Mouse (Mus musculus) 3T3-L1 (cell line): ENCODE measurements around the gene Trpm5.
A peak's percentile ranks its signal among the peaks of the same experiment; 100 is the strongest.

Source experiments
- DNase-seq: peaks from one replicate; pipeline ENCODE4 v3.0.0-alpha.2; 2015; ENCODE audit warnings: low read depth, low spot score

Trpm5 gene

GRCm38 (mm10) chr7:143094592-143095553 is at the start of gene Trpm5:
Gene Trpm5 (minus strand): TSS chr7:143094642.
- DNase-seq = peak; percentile 40

- no peak for DNase-seq
Measured at GRCm38 (mm10) chr7:143142680-143143079, 48.2 kb upstream of the Trpm5 start.

GRCm38 (mm10) chr7:143139932-143140331 is 45.5 kb upstream of the Trpm5 start:
- no peak for DNase-seq

GRCm38 (mm10) chr7:143138789-143139188 is 44.3 kb upstream of the Trpm5 start:
- DNase-seq = peak; percentile 45

GRCm38 (mm10) chr7:143136561-143136960 is 42.1 kb upstream of the Trpm5 start:
- no peak for DNase-seq

GRCm38 (mm10) chr7:143136125-143136524 is 41.7 kb upstream of the Trpm5 start:
- DNase-seq = no peak

- DNase-seq = no peak
Measured at GRCm38 (mm10) chr7:143132815-143133214, 38.4 kb upstream of the Trpm5 start.

GRCm38 (mm10) chr7:143124902-143125301 is 30.5 kb upstream of the Trpm5 start:
- DNase-seq = no peak

GRCm38 (mm10) chr7:143123876-143124669 is 29.6 kb upstream of the Trpm5 start:
- peak; percentile 66 for DNase-seq

- DNase-seq = no peak
Measured at GRCm38 (mm10) chr7:143122191-143122590, 27.7 kb upstream of the Trpm5 start.

GRCm38 (mm10) chr7:143119826-143120225 is 25.4 kb upstream of the Trpm5 start:
- peak; percentile 26 for DNase-seq

- peak; percentile 4 for DNase-seq
Measured at GRCm38 (mm10) chr7:143119407-143119806, 25.0 kb upstream of the Trpm5 start.

- DNase-seq = no peak
Measured at GRCm38 (mm10) chr7:143116521-143116920, 22.1 kb upstream of the Trpm5 start.

GRCm38 (mm10) chr7:143114773-143115172 is 20.3 kb upstream of the Trpm5 start:
- DNase-seq = no peak

- no peak for DNase-seq
Measured at GRCm38 (mm10) chr7:143112395-143112794, 18.0 kb upstream of the Trpm5 start.

- no peak for DNase-seq
Measured at GRCm38 (mm10) chr7:143111719-143112118, 17.3 kb upstream of the Trpm5 start.

- DNase-seq = no peak
Measured at GRCm38 (mm10) chr7:143110803-143111202, 16.4 kb upstream of the Trpm5 start.

GRCm38 (mm10) chr7:143109696-143110095 is 15.3 kb upstream of the Trpm5 start:
- no peak for DNase-seq

- no peak for DNase-seq
Measured at GRCm38 (mm10) chr7:143108996-143109660, 14.7 kb upstream of the Trpm5 start.

GRCm38 (mm10) chr7:143108200-143108599 is 13.8 kb upstream of the Trpm5 start:
- DNase-seq = no peak

- DNase-seq = no peak
Measured at GRCm38 (mm10) chr7:143106672-143107465, 12.4 kb upstream of the Trpm5 start.
